Mouse (Mus musculus) MEL (cell line): ENCODE data around the gene Mfng. TPM values are rescaled to one million over a fixed set of nuclear protein-coding genes. Genes with fewer than 3 reads are reported as not detected.
A peak's percentile ranks its signal among the peaks of the same experiment; 100 is the strongest.

Experiments used
- DNase-seq: peaks from one replicate; pipeline ENCODE4 v3.0.0; 2011; ENCODE audit warnings: low read depth, low spot score
- H3K27ac ChIP-seq: 2 replicates; pipeline ENCODE4 v1.5.1; 2012; ENCODE audit warnings: low read depth, mild to moderate bottlenecking, control low read depth, low read length, moderate library complexity; ENCODE audit not compliant: control insufficient read depth
- H3K27me3 ChIP-seq, 2 experiments: fragments of 150-350 bp in 1 of 2; sonication (generic) in 1 of 2; 2 replicates each; pipeline ENCODE4 v1.6.1; 2012; ENCODE audit warnings: low read length in 2 of 2, mild to moderate bottlenecking in 2 of 2, improper control_type of control experiment in 1 of 2, moderate library complexity in 1 of 2; ENCODE audit not compliant: insufficient read depth in 2 of 2, control insufficient read depth in 1 of 2
- H3K36me3 ChIP-seq, 2 experiments: 2 replicates each; pipeline ENCODE4 v1.6.1; 2012 to 2014; ENCODE audit warnings: low read length in 2 of 2, improper control_type of control experiment in 1 of 2, inconsistent platforms in 1 of 2, mild to moderate bottlenecking in 1 of 2; ENCODE audit not compliant: insufficient read depth in 2 of 2, control insufficient read depth in 1 of 2
- H3K4me1 ChIP-seq, 2 experiments: fragments of 150-350 bp in 1 of 2; sonication (generic) in 1 of 2; 2 replicates each; pipeline ENCODE4 v1.6.1; 2012; ENCODE audit warnings: low read length in 2 of 2, improper control_type of control experiment in 1 of 2, mild to moderate bottlenecking in 1 of 2; ENCODE audit not compliant: insufficient read depth in 2 of 2, control insufficient read depth in 1 of 2
- H3K4me3 ChIP-seq, 2 experiments: fragments of 150-350 bp in 1 of 2; sonication (generic) in 1 of 2; 2 replicates each; pipeline ENCODE4 v1.5.1; 2012; ENCODE audit warnings: low read depth in 2 of 2, low read length in 2 of 2, mild to moderate bottlenecking in 2 of 2, moderate library complexity in 2 of 2, control low read depth in 1 of 2, improper control_type of control experiment in 1 of 2; ENCODE audit not compliant: control insufficient read depth in 1 of 2, insufficient read depth in 1 of 2
- H3K79me2 ChIP-seq: 2 replicates; pipeline ENCODE4 v1.6.1; 2012; ENCODE audit warnings: mild to moderate bottlenecking, low read length, moderate library complexity; ENCODE audit not compliant: control insufficient read depth, poor library complexity, insufficient read depth
- H3K9ac ChIP-seq: 2 replicates; pipeline ENCODE4 v1.6.1; 2012; ENCODE audit warnings: low read depth, mild to moderate bottlenecking, control low read depth, low read length, moderate library complexity; ENCODE audit not compliant: control insufficient read depth, poor library complexity, severe bottlenecking
- H3K9me3 ChIP-seq: fragments of 150-350 bp; sonication (generic); replicated peaks from 2 replicates; pipeline ENCODE4 v1.6.1; 2012; ENCODE audit warnings: mild to moderate bottlenecking, low read length, improper control_type of control experiment, moderate library complexity; ENCODE audit not compliant: insufficient read depth
- BHLHE40 ChIP-seq: IDR thresholded peaks from 2 replicates; pipeline ENCODE4 v1.6.1; 2012; ENCODE audit warnings: low read depth, mild to moderate bottlenecking, inconsistent platforms, low read length, improper control_type of control experiment, borderline replicate concordance
- CHD1 ChIP-seq: IDR thresholded peaks from 2 replicates; pipeline ENCODE4 v1.6.1; 2012; ENCODE audit warnings: low read depth, mild to moderate bottlenecking, inconsistent platforms, low read length, improper control_type of control experiment
- CTCF ChIP-seq, 3 experiments: IDR thresholded peaks in 2 of 3; conservative IDR thresholded peaks in 1 of 3; 2 replicates each; pipeline ENCODE4 v1.5.1; 2011 to 2012; ENCODE audit warnings: low read length in 3 of 3, low read depth in 2 of 3, mild to moderate bottlenecking in 2 of 3, improper control_type of control experiment in 1 of 3, inconsistent platforms in 1 of 3, mixed read lengths in 1 of 3, moderate library complexity in 1 of 3; ENCODE audit not compliant: control insufficient read depth in 1 of 3, insufficient read depth in 1 of 3, poor library complexity in 1 of 3, severe bottlenecking in 1 of 3
- E2F4 ChIP-seq: IDR thresholded peaks from 2 replicates; pipeline ENCODE4 v1.6.1; 2011; ENCODE audit warnings: low read depth, low read length, improper control_type of control experiment, borderline replicate concordance
- ELF1 ChIP-seq: IDR thresholded peaks from 2 replicates; pipeline ENCODE4 v1.6.1; 2014; ENCODE audit warnings: low read depth, mild to moderate bottlenecking, inconsistent platforms, low read length, improper control_type of control experiment, moderate library complexity
- GABPA ChIP-seq: IDR thresholded peaks from 2 replicates; pipeline ENCODE4 v1.6.1; 2012; ENCODE audit warnings: low read depth, mild to moderate bottlenecking, inconsistent platforms, low read length, improper control_type of control experiment, moderate library complexity
- HCFC1 ChIP-seq: IDR thresholded peaks from 2 replicates; pipeline ENCODE4 v1.6.1; 2012; ENCODE audit warnings: low read depth, mild to moderate bottlenecking, inconsistent platforms, low read length, improper control_type of control experiment, moderate library complexity
- JUND ChIP-seq: IDR thresholded peaks from 2 replicates; pipeline ENCODE4 v1.6.1; 2011; ENCODE audit warnings: low read depth, mild to moderate bottlenecking, improper control_type of control experiment, low read length
- KAT2A ChIP-seq: conservative IDR thresholded peaks from 2 replicates; pipeline ENCODE4 v1.6.1; 2012; ENCODE audit warnings: low read depth, low read length, improper control_type of control experiment, inconsistent platforms
- MAFK ChIP-seq: IDR thresholded peaks from 2 replicates; pipeline ENCODE4 v1.6.1; 2011; ENCODE audit warnings: low read depth, mild to moderate bottlenecking, low read length, improper control_type of control experiment, borderline replicate concordance
- MAX ChIP-seq: IDR thresholded peaks from 2 replicates; pipeline ENCODE4 v1.6.1; 2011; ENCODE audit warnings: low read length, improper control_type of control experiment
- MEF2A ChIP-seq: IDR thresholded peaks from 2 replicates; pipeline ENCODE4 v1.6.1; 2014; ENCODE audit warnings: low read depth, mild to moderate bottlenecking, inconsistent platforms, low read length, improper control_type of control experiment; ENCODE audit not compliant: poor library complexity, insufficient replicate concordance, severe bottlenecking; ENCODE audit errors: extremely low read depth
- MYC ChIP-seq: IDR thresholded peaks from 2 replicates; pipeline ENCODE4 v1.6.1; 2011; ENCODE audit warnings: low read depth, mild to moderate bottlenecking, low read length, improper control_type of control experiment, moderate library complexity
- NELFE ChIP-seq: IDR thresholded peaks from 2 replicates; pipeline ENCODE4 v1.6.1; 2011; ENCODE audit warnings: low read depth, low read length, improper control_type of control experiment
- NRF1 ChIP-seq: IDR thresholded peaks from 2 replicates; pipeline ENCODE4 v1.6.1; 2014; ENCODE audit warnings: low read depth, mild to moderate bottlenecking, inconsistent platforms, low read length, improper control_type of control experiment, moderate library complexity; ENCODE audit not compliant: poor library complexity, insufficient read depth, severe bottlenecking
- POLR2A ChIP-seq, 2 experiments: IDR thresholded peaks; 2 replicates each; pipeline ENCODE4 v1.6.1; 2011 to 2012; ENCODE audit warnings: low read length in 2 of 2, mild to moderate bottlenecking in 2 of 2, control low read depth in 1 of 2, improper control_type of control experiment in 1 of 2, low read depth in 1 of 2, moderate library complexity in 1 of 2; ENCODE audit not compliant: control insufficient read depth in 1 of 2, insufficient read depth in 1 of 2, poor library complexity in 1 of 2
- RAD21 ChIP-seq: IDR thresholded peaks from 2 replicates; pipeline ENCODE4 v1.6.1; 2011; ENCODE audit warnings: mild to moderate bottlenecking, low read depth, low read length, improper control_type of control experiment
- RCOR1 ChIP-seq: IDR thresholded peaks from 2 replicates; pipeline ENCODE4 v1.6.1; 2012; ENCODE audit warnings: low read depth, mild to moderate bottlenecking, inconsistent platforms, low read length, improper control_type of control experiment
- SIN3A ChIP-seq: IDR thresholded peaks from 2 replicates; pipeline ENCODE4 v1.6.1; 2012; ENCODE audit warnings: low read length, improper control_type of control experiment, inconsistent platforms
- SMC3 ChIP-seq: IDR thresholded peaks from 2 replicates; pipeline ENCODE4 v1.6.1; 2011; ENCODE audit warnings: low read depth, low read length, improper control_type of control experiment
- TAL1 ChIP-seq: IDR thresholded peaks from 2 replicates; pipeline ENCODE4 v1.6.1; 2012; ENCODE audit warnings: mild to moderate bottlenecking, inconsistent platforms, low read length, moderate library complexity, mixed read lengths
- TCF12 ChIP-seq: IDR thresholded peaks from 2 replicates; pipeline ENCODE4 v1.6.1; 2014; ENCODE audit warnings: low read depth, mild to moderate bottlenecking, inconsistent platforms, low read length, improper control_type of control experiment, moderate library complexity
- UBTF ChIP-seq: IDR thresholded peaks from 2 replicates; pipeline ENCODE4 v1.6.1; 2012; ENCODE audit warnings: low read depth, mild to moderate bottlenecking, inconsistent platforms, low read length, improper control_type of control experiment, moderate library complexity, borderline replicate concordance; ENCODE audit not compliant: insufficient read depth
- ZKSCAN1 ChIP-seq: IDR thresholded peaks from 2 replicates; pipeline ENCODE4 v1.6.1; 2012; ENCODE audit warnings: low read depth, mild to moderate bottlenecking, inconsistent platforms, low read length, improper control_type of control experiment, moderate library complexity
- polyA plus RNA-seq, 2 experiments: library from polyadenylated mRNA; stranded (reverse) in 1 of 2; unstranded in 1 of 2; fragments of >175 nt in 1 of 2; fragments of >200 nt in 1 of 2; gene quantifications; 2 replicates each; pipeline versions ENCODE4 v1.2.1 to v1.2.4; 2012; ENCODE audit warnings: low replicate concordance in 2 of 2, low read depth in 1 of 2; ENCODE audit not compliant: insufficient read length in 2 of 2, insufficient read depth in 1 of 2, missing spikeins in 1 of 2
- total RNA-seq: library from RNA; depleted of rRNA; stranded (reverse); fragments of 300-350 nt; gene quantifications from 2 replicates; pipeline ENCODE4 v1.2.3, GENCODE M21; 2012

Gene Mfng
- total and polyA plus RNA-seq, 3 experiments, result 17.8 to 27.1 TPM; not detected in 1

- no peak overlapping the region for H3K27ac ChIP-seq
- H3K9ac ChIP-seq, result peak overlapping the region; percentile 24
- H3K79me2 ChIP-seq, result peaks cover 4% of the 10 kb centered on the region; the same call in 1 of the 2 replicates
Measured at GRCm38 (mm10) chr15:78771531-78772367, 1.5 kb downstream of the Mfng start.

GRCm38 (mm10) chr15:78770983-78771355 lies 2.3 kb downstream of the Mfng start:
- Histone ChIP-seq H3K4me3 (no peak overlapping the region), H3K27me3 (no peaks in the 10 kb centered on the region), H3K36me3 (no peaks in the 10 kb centered on the region), H3K27ac (no peak overlapping the region), H3K4me1 (peaks cover 0 to 7% of the 10 kb centered on the region in 2 experiments; a peak in 2 of 4 replicates), H3K9me3 (no peaks in the 10 kb centered on the region), H3K9ac (no peak overlapping the region), H3K79me2 (peaks cover 4% of the 10 kb centered on the region; the same call in 1 of the 2 replicates)
- TF ChIP-seq GABPA (no peak), MAX (no peak), MEF2A (no peak), CHD1 (no peak), POLR2A (IDR thresholded peaks at IDR 0.05; ENCODE audit: control insufficient read depth in 1 of 2, insufficient read depth in 1 of 2, low read depth in 1 of 2, low read length in 2 of 2, poor library complexity in 1 of 2) (no peak), ZKSCAN1 (no peak), TCF12 (no peak), SMC3 (no peak), KAT2A (no peak), HCFC1 (no peak), BHLHE40 (no peak), UBTF (no peak), ELF1 (no peak), TAL1 (no peak), E2F4 (no peak), NRF1 (no peak)
- DNase-seq, result no peak

More at GRCm38 (mm10) chr15:78771531-78772367, 1.5 kb downstream of the Mfng start:
- DNase-seq, result peak; percentile 38
- Histone ChIP-seq H3K9me3 (no peaks in the 10 kb centered on the region), H3K27me3 (no peaks in the 10 kb centered on the region), H3K4me3 (peak overlapping the region; percentile 62 to 90), H3K4me1 (peaks cover 0 to 7% of the 10 kb centered on the region in 2 experiments; a peak in 2 of 4 replicates), H3K36me3 (no peaks in the 10 kb centered on the region)
- TF ChIP-seq RAD21 (no peak), KAT2A (no peak), ELF1 (no peak), HCFC1 (no peak), NRF1 (no peak), MEF2A (no peak), CTCF (IDR thresholded peaks at IDR 0.05 in 2 of 3, conservative IDR thresholded peaks at IDR 0.05 in 1 of 3; ENCODE audit: control insufficient read depth in 1 of 3, insufficient read depth in 1 of 3, low read depth in 2 of 3, low read length in 3 of 3, poor library complexity in 1 of 3, severe bottlenecking in 1 of 3) (no peak), JUND (no peak), SIN3A (no peak), SMC3 (no peak), NELFE (no peak), BHLHE40 (no peak), MAFK (no peak), RCOR1 (no peak), UBTF (no peak), MYC (no peak), GABPA (no peak)
